Comparison of ENCODE assay signal across 15 mouse cellular contexts in the genomic region with DNA sequence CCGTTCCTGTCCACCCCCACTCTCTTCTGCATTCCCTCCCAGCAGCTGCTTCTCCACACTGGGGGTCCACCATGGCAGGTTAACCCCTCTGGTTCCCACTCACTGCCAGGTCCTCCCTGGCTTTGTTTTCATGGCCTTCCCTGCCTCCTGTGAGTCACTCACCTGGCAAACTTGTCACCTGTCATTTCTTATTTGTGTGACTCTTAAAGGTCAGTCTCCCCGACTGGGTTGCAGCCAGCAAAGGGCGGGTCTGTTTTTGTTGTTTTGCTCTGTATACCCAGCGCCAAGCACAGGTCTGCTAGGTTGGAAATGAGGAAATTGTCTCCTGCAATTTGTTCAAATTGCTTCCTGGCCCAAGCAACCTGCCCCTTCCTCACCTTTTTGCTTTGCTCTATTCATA. TPM values are rescaled to one million over a fixed set of nuclear protein-coding genes. Genes with fewer than 3 reads are reported as not detected.
DNase-seq lines count a peak whose midpoint lies in the region; ATAC-seq lines count a peak whose summit lies in the region.
"Had no signal": no experiment of that assay in that cellular context is flagged by ENCODE, and none has a peak within 500 bp of the region (broad histone marks: within the 10 kb centered on the region; RNA-seq: fewer than 3 reads in every experiment).

No protein-coding gene starts in this region.

- H3K4me1 ChIP-seq in heart, embryonic 12.5 days (replicated peaks), result peaks cover 27% of the 10 kb centered on the region
- peaks cover 12% of the 10 kb centered on the region for H3K4me1 ChIP-seq in intestine, embryonic 16.5 days (ENCODE audit: control insufficient read depth, insufficient read depth, low read length)

- no peak overlapping the region for H3K4me3 ChIP-seq in heart, embryonic 12.5 days
- no peak overlapping the region; the same call in 1 of the 2 replicates for H3K4me3 ChIP-seq in intestine, embryonic 16.5 days (ENCODE audit: low read length)
- H3K4me3 ChIP-seq: heart, embryonic 15.5 days had no signal

- DNase-seq in heart, postnatal 10 days, result no peak
- DNase-seq in kidney, postnatal 14 days, result peak; percentile 65
- peak; percentile 57 for DNase-seq in lung, postnatal 36 days
- DNase-seq in frontal cortex, postnatal 25 days (ENCODE audit: low spot score in 2 of 2), result no peak
- no peak for DNase-seq in adipocyte (ENCODE audit: low spot score)
- DNase-seq in frontal cortex, postnatal 10 days (ENCODE audit: low spot score in 2 of 2), result no peak
- DNase-seq: layer of hippocampus, postnatal 36 days; right cerebral cortex, adult 18-20 months; thymus, postnatal 36 days had no signal

- intact Hi-C loops in heart, postnatal 10 days (cut with DNase I), result no loop called here

- no peaks in the 10 kb centered on the region for H3K36me3 ChIP-seq in heart, embryonic 12.5 days
- no peaks in the 10 kb centered on the region for H3K36me3 ChIP-seq in intestine, embryonic 16.5 days (ENCODE audit: control insufficient read depth, insufficient read depth, low read length)
- H3K36me3 ChIP-seq: G1E; heart, embryonic 15.5 days had no signal

- no peak overlapping the region for H3K9ac ChIP-seq in heart, embryonic 12.5 days
- peak overlapping the region; percentile 52; the same call in 1 of the 2 replicates for H3K9ac ChIP-seq in intestine, embryonic 16.5 days (ENCODE audit: low read depth, low read length)
- H3K9ac ChIP-seq: heart, embryonic 15.5 days had no signal

- H3K4me2 ChIP-seq in heart, embryonic 12.5 days, result no peak overlapping the region
- peak overlapping the region; percentile 43 for H3K4me2 ChIP-seq in intestine, embryonic 16.5 days (ENCODE audit: low read depth, low read length)
- H3K4me2 ChIP-seq: heart, embryonic 15.5 days had no signal

- no peaks in the 10 kb centered on the region for H3K9me3 ChIP-seq in heart, embryonic 12.5 days (replicated peaks)
- no peaks in the 10 kb centered on the region for H3K9me3 ChIP-seq in intestine, embryonic 16.5 days (ENCODE audit: control insufficient read depth, low read length)
- H3K9me3 ChIP-seq: G1E; heart, embryonic 15.5 days had no signal

- WGBS in heart, embryonic 12.5 days, result 55% methylated on average over 4 of the region's 4 CpGs
- 38% methylated on average over 4 of the region's 4 CpGs for WGBS in intestine, embryonic 16.5 days

- no peak overlapping the region for H3K27ac ChIP-seq in heart, embryonic 12.5 days (ENCODE audit: poor library complexity, severe bottlenecking)
- H3K27ac ChIP-seq in intestine, embryonic 16.5 days (ENCODE audit: low read length), result peak overlapping the region; percentile 95
- H3K27ac ChIP-seq: heart, embryonic 15.5 days had no signal

- ATAC-seq in heart, embryonic 12.5 days (ENCODE audit: insufficient number of reproducible peaks, low FRiP score), result 0 out of 2 replicates have a peak, but pooled peaks have one; percentile 2
- no peak for ATAC-seq in intestine, embryonic 16.5 days
- ATAC-seq: hindbrain, embryonic 16.5 days; midbrain, embryonic 16.5 days had no signal

- peaks cover 34% of the 10 kb centered on the region for H3K27me3 ChIP-seq in heart, embryonic 12.5 days (replicated peaks)
- H3K27me3 ChIP-seq in intestine, embryonic 16.5 days (replicated peaks; ENCODE audit: control insufficient read depth, insufficient read depth, low read length), result no peaks in the 10 kb centered on the region; the same call in 1 of the 2 replicates

RNA-seq across cellular contexts. Expression of a gene that starts 0.5 kb away (rescaled TPM):
- 1.2 and 2.1 TPM in 2 replicates for polyA plus RNA-seq in heart, embryonic 12.5 days (2016; fragmentation: Nextera tagmentation; extraction: Ambion mirVana)
- not detected for total RNA-seq in heart, postnatal 10 days (2021)
- polyA plus RNA-seq in intestine, embryonic 16.5 days (2015; fragmentation: Nextera tagmentation; extraction: Ambion mirVana), result 87.1 and 87.3 TPM in 2 replicates
- total RNA-seq: G1E had no signal
- polyA plus RNA-seq: G1E had no signal

RNA-seq across cellular contexts. Expression of a gene that starts 6.9 kb away (rescaled TPM):
- polyA plus RNA-seq in heart, embryonic 12.5 days (2016; fragmentation: Nextera tagmentation; extraction: Ambion mirVana), result 102 and 104 TPM in 2 replicates
- 10 to 100 TPM; 48.9 to 52.1 TPM for total RNA-seq in heart, postnatal 10 days (2021)
- 279 and 304 TPM in 2 replicates for polyA plus RNA-seq in intestine, embryonic 16.5 days (2015; fragmentation: Nextera tagmentation; extraction: Ambion mirVana)

RNA-seq across cellular contexts. Expression of a gene that starts 33.4 kb away (rescaled TPM):
- 66.7 and 67.1 TPM in 2 replicates for polyA plus RNA-seq in heart, embryonic 12.5 days (2016; fragmentation: Nextera tagmentation; extraction: Ambion mirVana)
- 10 to 100 TPM; 12.7 to 19.3 TPM for total RNA-seq in heart, postnatal 10 days (2021)
- 33.8 and 37.5 TPM in 2 replicates for polyA plus RNA-seq in intestine, embryonic 16.5 days (2015; fragmentation: Nextera tagmentation; extraction: Ambion mirVana)
- polyA plus RNA-seq: G1E had no signal

RNA-seq across cellular contexts. Expression of a gene that starts 45.4 kb away (rescaled TPM):
- 20.0 and 20.6 TPM in 2 replicates for polyA plus RNA-seq in heart, embryonic 12.5 days (2016; fragmentation: Nextera tagmentation; extraction: Ambion mirVana)
- total RNA-seq in heart, postnatal 10 days (2021), result 10 to 100 TPM; 14.5 to 17.8 TPM
- polyA plus RNA-seq in intestine, embryonic 16.5 days (2015; fragmentation: Nextera tagmentation; extraction: Ambion mirVana), result 19.5 and 20.4 TPM in 2 replicates

RNA-seq across cellular contexts. Expression of a gene that starts 59.4 kb away (rescaled TPM):
- 1.7 and 2.0 TPM in 2 replicates for polyA plus RNA-seq in heart, embryonic 12.5 days (2016; fragmentation: Nextera tagmentation; extraction: Ambion mirVana)
- under 1 TPM in 1 of 2 experiments, not detected in 1; 0.31 TPM for total RNA-seq in heart, postnatal 10 days (2021)
- 0.16 TPM in 1 of 2 replicates, not detected in the other for polyA plus RNA-seq in intestine, embryonic 16.5 days (2015; fragmentation: Nextera tagmentation; extraction: Ambion mirVana)
- total RNA-seq: G1E; layer of hippocampus, postnatal 36 days had no signal
- polyA plus RNA-seq: G1E had no signal

Comparison
In these comparisons a context has a peak if more than half of its experiments do, and no peak if none do; other contexts are left out.
1. DNase-seq: peak in kidney, postnatal 14 days (single experiment) and lung, postnatal 36 days (single experiment); none in heart, postnatal 10 days (0 of 2), frontal cortex, postnatal 25 days (0 of 2), adipocyte (single experiment) and frontal cortex, postnatal 10 days (0 of 2).
2. RNA of a gene that starts 0.5 kb away (polyA plus RNA-seq): 87.1 to 87.3 TPM in intestine, embryonic 16.5 days; 1.2 to 2.1 TPM in heart, embryonic 12.5 days; every median in the first group is over 10 times any median in the second.